Mouse (Mus musculus) cerebellum, adult 2 months (tissue): ENCODE data around the gene Rpl22.
A peak's percentile ranks its signal among the peaks of the same experiment; 100 is the strongest.

Experiments
- CTCF ChIP-seq: fragments of 200-500 bp; IDR thresholded peaks from 2 replicates; pipeline ENCODE4 v1.5.1; 2011; ENCODE audit warnings: low read depth, mild to moderate bottlenecking, control low read depth, low read length, moderate library complexity, borderline replicate concordance; ENCODE audit not compliant: insufficient read depth
- POLR2A ChIP-seq: fragments of 200-500 bp; IDR thresholded peaks from 2 replicates; pipeline ENCODE4 v1.6.1; 2011; ENCODE audit warnings: low read length, control low read depth, borderline replicate concordance; ENCODE audit not compliant: insufficient read depth

GRCm38 (mm10) chr4:152332952-152333351, 7.4 kb downstream of the Rpl22 start:
- peak; percentile 66 for TF ChIP-seq CTCF
- TF ChIP-seq POLR2A: no peak
